Mouse (Mus musculus): ENCODE measurements around the gene Ahdc1. TPM values are rescaled to one million over a fixed set of nuclear protein-coding genes. Genes with fewer than 3 reads are reported as not detected.
A peak's percentile ranks its signal among the peaks of the same experiment; 100 is the strongest.

Gene Ahdc1
- polyA plus RNA-seq, 1 experiment from 2014 or later = 10.5 TPM

DNA sequence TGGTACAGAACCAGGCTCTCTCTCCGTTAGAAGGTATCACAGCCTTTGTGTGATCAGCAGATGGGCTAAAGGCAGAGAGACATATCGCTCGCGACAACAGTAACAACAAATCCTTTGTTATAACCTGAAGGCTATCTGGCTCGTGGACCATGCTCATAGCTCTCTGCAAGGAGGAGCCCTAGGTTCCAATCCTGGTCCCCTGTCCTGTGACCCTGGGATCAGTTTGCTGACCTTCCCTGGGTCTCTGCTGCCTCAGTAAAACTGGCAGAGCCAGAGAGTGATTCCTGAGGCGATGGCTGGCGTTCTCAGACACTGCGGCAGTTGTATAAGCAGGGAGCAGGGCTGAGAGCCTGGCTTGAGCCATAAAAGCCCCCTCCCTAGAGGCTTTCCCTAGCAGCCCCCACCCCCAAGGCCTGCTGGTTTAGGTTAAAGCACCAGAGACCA lies 79.2 kb downstream of the Ahdc1 start:
- DNase-seq (ENCODE audit: low spot score) (no peak), ATAC-seq (ENCODE audit: insufficient number of reproducible peaks, low FRiP score, low TSS enrichment, low read depth) (peak; percentile 37; the same call in 1 of the 2 replicates)
- Histone ChIP-seq H3K4me2 (ENCODE audit: low read depth, severe bottlenecking) (peak overlapping the region; percentile 31; the same call in 1 of the 2 replicates), H3K4me1 (ENCODE audit: control insufficient read depth, insufficient read depth, low read length) (peaks cover 67% of the 10 kb centered on the region), H3K27ac (replicated peaks; ENCODE audit: low read depth, low read length) (peak overlapping the region; percentile 83), H3K4me3 (ENCODE audit: low read depth, low read length) (no peak overlapping the region), H3K36me3 (ENCODE audit: control insufficient read depth, insufficient read depth, low read length) (no peaks in the 10 kb centered on the region), H3K27me3 (ENCODE audit: control insufficient read depth, insufficient read depth, low read length) (no peaks in the 10 kb centered on the region), H3K9me3 (ENCODE audit: control insufficient read depth, low read length) (no peaks in the 10 kb centered on the region), H3K9ac (ENCODE audit: low read length) (peak overlapping the region; percentile 35)
- WGBS = 34% methylated on average over 8 of the region's 8 CpGs

DNA sequence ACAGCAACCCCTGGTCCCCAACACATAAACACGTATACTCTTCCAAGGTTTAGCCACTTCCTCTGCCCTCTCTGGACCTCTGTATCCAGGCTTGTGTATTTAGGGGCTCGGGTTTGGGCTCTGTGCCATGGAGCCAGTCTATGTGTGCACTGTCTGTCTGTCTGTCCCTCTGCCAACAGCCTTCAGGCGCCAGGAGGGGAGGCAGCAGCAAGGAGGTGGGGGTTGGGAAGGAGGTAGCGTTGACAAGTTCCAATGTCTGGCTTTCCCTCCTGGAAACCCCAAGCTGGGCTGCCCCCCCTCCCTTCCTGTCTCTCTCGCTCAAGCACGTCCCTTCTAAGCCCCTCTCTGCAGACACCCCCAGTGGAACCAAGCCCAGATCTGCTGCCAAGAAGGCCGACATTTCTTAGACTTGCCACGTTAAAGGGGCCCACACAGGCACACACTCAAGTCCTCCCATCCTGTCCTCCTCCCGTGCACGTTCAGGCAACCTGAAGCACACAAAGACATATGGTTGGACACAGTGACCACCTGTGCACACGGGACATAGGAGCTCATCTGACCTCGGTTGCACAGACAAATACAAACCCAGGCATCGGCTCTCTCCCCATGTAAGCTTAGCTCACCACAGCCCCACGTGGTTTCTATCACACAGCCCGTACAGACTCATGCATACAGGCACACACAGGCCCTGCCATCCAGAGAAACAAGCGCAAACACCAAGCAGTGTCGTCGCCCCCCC lies 79.8 kb downstream of the Ahdc1 start:
- Histone ChIP-seq H3K4me1 (ENCODE audit: control insufficient read depth, insufficient read depth, low read length) (peaks cover 66% of the 10 kb centered on the region), H3K9me3 (ENCODE audit: control insufficient read depth, low read length) (no peaks in the 10 kb centered on the region), H3K9ac (ENCODE audit: low read length) (peak overlapping the region; percentile 35), H3K27ac (replicated peaks; ENCODE audit: low read depth, low read length) (peak overlapping the region; percentile 83), H3K36me3 (ENCODE audit: control insufficient read depth, insufficient read depth, low read length) (no peaks in the 10 kb centered on the region), H3K27me3 (ENCODE audit: control insufficient read depth, insufficient read depth, low read length) (no peaks in the 10 kb centered on the region), H3K4me3 (ENCODE audit: low read depth, low read length) (no peak overlapping the region), H3K4me2 (ENCODE audit: low read depth, severe bottlenecking) (peak overlapping the region; percentile 31)
- peak; percentile 28; the same call in 1 of the 2 replicates for ATAC-seq (ENCODE audit: insufficient number of reproducible peaks, low FRiP score, low TSS enrichment, low read depth)
- 18% methylated on average over 18 of the region's 18 CpGs for WGBS
- DNase-seq (ENCODE audit: low spot score) = peak; percentile 74

DNA sequence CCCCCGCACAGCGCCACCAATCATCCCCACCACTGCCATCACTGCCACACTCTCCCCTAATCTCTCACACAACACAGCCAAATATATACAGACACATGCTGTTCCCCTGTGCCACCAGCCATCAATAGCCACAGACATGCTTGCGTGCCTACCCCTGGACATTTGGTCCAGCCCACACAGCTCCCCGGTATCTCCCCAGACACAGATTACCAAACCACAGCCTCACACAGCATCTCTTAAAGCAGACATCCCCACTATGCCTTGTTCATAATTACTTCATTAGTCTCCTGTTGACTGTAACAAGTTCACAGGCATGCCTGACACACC lies 80.4 kb downstream of the Ahdc1 start:
- H3K4me1 ChIP-seq (ENCODE audit: control insufficient read depth, insufficient read depth, low read length) = peaks cover 63% of the 10 kb centered on the region
- no peak overlapping the region for H3K4me3 ChIP-seq (ENCODE audit: low read depth, low read length)
- peak overlapping the region; percentile 22; the same call in 1 of the 2 replicates for H3K9ac ChIP-seq (ENCODE audit: low read length)

DNA sequence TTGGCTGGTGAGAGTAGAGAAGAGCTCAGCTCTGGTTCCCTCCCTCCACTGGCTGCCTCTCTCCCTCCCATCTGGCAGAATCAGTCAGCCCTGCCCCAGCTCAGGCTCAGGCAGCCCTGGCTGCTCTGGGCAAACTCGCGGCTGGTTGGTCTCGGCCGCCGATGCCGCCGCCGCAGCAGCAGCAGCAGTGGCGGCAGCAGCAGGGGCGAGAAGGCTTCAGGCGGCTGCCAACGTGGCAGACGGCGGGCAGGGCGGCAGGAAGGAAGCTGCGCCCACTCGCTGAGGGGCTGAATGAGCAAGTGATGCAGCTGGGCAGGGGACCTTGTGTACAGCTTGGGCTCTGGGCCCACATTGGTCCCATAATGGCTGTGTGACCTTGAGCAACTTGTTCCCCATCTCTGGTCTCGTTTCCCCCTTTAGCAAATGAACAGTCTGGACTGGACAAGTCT lies 81.4 kb downstream of the Ahdc1 start:
- Histone ChIP-seq H3K27me3 (ENCODE audit: control insufficient read depth, insufficient read depth, low read length) (no peaks in the 10 kb centered on the region), H3K4me3 (ENCODE audit: low read depth, low read length) (no peak overlapping the region), H3K27ac (replicated peaks; ENCODE audit: low read depth, low read length) (peak overlapping the region; percentile 68), H3K36me3 (ENCODE audit: control insufficient read depth, insufficient read depth, low read length) (no peaks in the 10 kb centered on the region), H3K4me2 (ENCODE audit: low read depth, severe bottlenecking) (peak overlapping the region; percentile 33), H3K4me1 (ENCODE audit: control insufficient read depth, insufficient read depth, low read length) (peaks cover 62% of the 10 kb centered on the region), H3K9me3 (ENCODE audit: control insufficient read depth, low read length) (no peaks in the 10 kb centered on the region), H3K9ac (ENCODE audit: low read length) (peak overlapping the region; percentile 50; the same call in 1 of the 2 replicates)
- DNase-seq (ENCODE audit: low spot score) (peak; percentile 65), ATAC-seq (ENCODE audit: insufficient number of reproducible peaks, low FRiP score, low TSS enrichment, low read depth) (no peak)
- WGBS = 7% methylated on average over 18 of the region's 18 CpGs

More for the DNA sequence above, 80.4 kb downstream of the Ahdc1 start:
- no peak for DNase-seq (ENCODE audit: low spot score)
- no peaks in the 10 kb centered on the region for H3K27me3 ChIP-seq (ENCODE audit: control insufficient read depth, insufficient read depth, low read length)
- peak overlapping the region; percentile 31; the same call in 1 of the 2 replicates for H3K4me2 ChIP-seq (ENCODE audit: low read depth, severe bottlenecking)
- H3K9me3 ChIP-seq (ENCODE audit: control insufficient read depth, low read length) = no peaks in the 10 kb centered on the region
- H3K36me3 ChIP-seq (ENCODE audit: control insufficient read depth, insufficient read depth, low read length) = no peaks in the 10 kb centered on the region
- H3K27ac ChIP-seq (replicated peaks; ENCODE audit: low read depth, low read length) = peak overlapping the region; percentile 83
- 69% methylated on average over 4 of the region's 4 CpGs for WGBS
- ATAC-seq (ENCODE audit: insufficient number of reproducible peaks, low FRiP score, low TSS enrichment, low read depth) = no peak

DNA sequence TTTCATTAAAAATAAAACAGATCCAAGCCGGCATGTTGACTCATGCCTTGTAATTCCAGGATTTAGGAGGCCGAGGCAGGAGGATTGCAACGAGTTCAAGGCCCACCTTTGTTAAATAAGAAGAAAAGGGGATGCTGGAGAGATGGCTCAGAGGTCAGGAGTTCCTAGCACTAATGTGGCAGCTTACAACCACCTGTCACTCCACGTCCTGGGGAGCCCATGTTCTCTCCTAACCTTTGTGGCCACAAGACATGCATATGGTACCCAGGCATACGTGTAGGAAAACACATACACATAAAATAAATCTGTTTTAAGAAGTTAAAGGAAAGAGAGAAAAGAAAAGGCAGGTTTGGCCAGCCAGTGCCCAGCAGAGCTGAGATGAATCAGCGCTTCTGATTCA lies 82.0 kb downstream of the Ahdc1 start:
- no peak overlapping the region for H3K9ac ChIP-seq (ENCODE audit: low read length)
- H3K36me3 ChIP-seq (ENCODE audit: control insufficient read depth, insufficient read depth, low read length) = no peaks in the 10 kb centered on the region
- no peak overlapping the region for H3K4me3 ChIP-seq (ENCODE audit: low read depth, low read length)
- peaks cover 57% of the 10 kb centered on the region for H3K4me1 ChIP-seq (ENCODE audit: control insufficient read depth, insufficient read depth, low read length)
- peak overlapping the region; percentile 36; the same call in 1 of the 2 replicates for H3K27ac ChIP-seq (replicated peaks; ENCODE audit: low read depth, low read length)
- 56% methylated on average over 6 of the region's 6 CpGs for WGBS
- no peaks in the 10 kb centered on the region for H3K9me3 ChIP-seq (ENCODE audit: control insufficient read depth, low read length)
- ATAC-seq (ENCODE audit: insufficient number of reproducible peaks, low FRiP score, low TSS enrichment, low read depth) = no peak
- H3K27me3 ChIP-seq (ENCODE audit: control insufficient read depth, insufficient read depth, low read length) = no peaks in the 10 kb centered on the region
- no peak for DNase-seq (ENCODE audit: low spot score)
- H3K4me2 ChIP-seq (ENCODE audit: low read depth, severe bottlenecking) = no peak overlapping the region

DNA sequence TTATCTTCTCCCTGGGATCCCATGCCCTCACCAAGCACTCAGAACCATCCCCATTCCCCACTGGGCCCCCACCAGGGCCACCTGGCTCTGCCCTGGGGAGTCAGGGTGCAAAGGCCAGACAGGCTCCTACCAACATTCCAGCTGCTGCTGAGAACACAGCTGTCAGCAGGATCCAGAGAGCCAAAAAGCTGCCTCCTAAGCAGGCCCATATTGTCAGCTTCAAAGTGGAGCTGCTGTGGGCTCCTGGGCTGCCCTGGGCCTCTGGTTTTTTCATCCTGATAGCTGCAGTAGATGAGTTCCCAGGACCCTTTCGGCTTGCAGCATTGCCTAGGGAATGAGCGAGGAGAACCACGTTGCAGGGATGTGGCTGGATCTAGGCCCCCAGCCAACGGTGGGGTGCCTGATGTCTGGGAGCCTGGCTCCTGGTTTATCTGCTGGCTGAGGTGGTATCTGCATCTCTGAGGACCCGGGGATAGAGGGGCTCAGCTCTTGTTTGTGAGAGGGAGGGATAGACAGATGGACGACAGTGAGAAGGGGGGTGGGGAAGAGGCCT lies 82.5 kb downstream of the Ahdc1 start:
- Histone ChIP-seq H3K4me2 (ENCODE audit: low read depth, severe bottlenecking) (no peak overlapping the region), H3K4me3 (ENCODE audit: low read depth, low read length) (no peak overlapping the region), H3K9me3 (ENCODE audit: control insufficient read depth, low read length) (no peaks in the 10 kb centered on the region), H3K27me3 (ENCODE audit: control insufficient read depth, insufficient read depth, low read length) (no peaks in the 10 kb centered on the region), H3K9ac (ENCODE audit: low read length) (peak overlapping the region; percentile 51), H3K36me3 (ENCODE audit: control insufficient read depth, insufficient read depth, low read length) (no peaks in the 10 kb centered on the region), H3K4me1 (ENCODE audit: control insufficient read depth, insufficient read depth, low read length) (peaks cover 57% of the 10 kb centered on the region), H3K27ac (replicated peaks; ENCODE audit: low read depth, low read length) (peak overlapping the region; percentile 36)
- DNase-seq (ENCODE audit: low spot score) (peak; percentile 50), ATAC-seq (ENCODE audit: insufficient number of reproducible peaks, low FRiP score, low TSS enrichment, low read depth) (no peak)
- 14% methylated on average over 6 of the region's 6 CpGs for WGBS

DNA sequence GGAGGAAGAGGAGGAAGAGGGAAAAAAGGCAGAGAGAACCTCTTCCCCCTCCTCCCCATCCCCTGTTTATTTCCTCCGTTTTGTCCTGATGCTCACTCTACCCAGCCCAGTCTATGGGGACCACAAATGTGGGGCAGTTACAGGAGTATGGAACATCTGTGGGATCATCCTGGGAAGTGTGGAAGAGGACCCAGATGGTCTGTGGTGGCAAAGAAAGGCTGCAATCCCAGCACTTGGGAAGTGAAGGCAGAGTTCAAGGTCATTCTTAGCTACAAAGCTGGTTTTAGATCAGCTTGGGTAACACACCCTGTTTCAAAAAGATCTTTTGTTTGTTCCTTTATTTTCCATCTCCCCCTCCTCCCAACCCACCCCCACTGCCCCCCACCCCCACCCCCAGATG lies 83.2 kb downstream of the Ahdc1 start:
- 50% methylated on average over 1 of the region's 1 CpGs for WGBS
- Histone ChIP-seq H3K27ac (replicated peaks; ENCODE audit: low read depth, low read length) (no peak overlapping the region), H3K4me1 (ENCODE audit: control insufficient read depth, insufficient read depth, low read length) (peaks cover 57% of the 10 kb centered on the region), H3K4me2 (ENCODE audit: low read depth, severe bottlenecking) (no peak overlapping the region), H3K9ac (ENCODE audit: low read length) (0 out of 2 replicates have a peak overlapping the region, but pooled peaks have one; percentile 7), H3K36me3 (ENCODE audit: control insufficient read depth, insufficient read depth, low read length) (no peaks in the 10 kb centered on the region), H3K27me3 (ENCODE audit: control insufficient read depth, insufficient read depth, low read length) (no peaks in the 10 kb centered on the region), H3K9me3 (ENCODE audit: control insufficient read depth, low read length) (no peaks in the 10 kb centered on the region), H3K4me3 (ENCODE audit: low read depth, low read length) (no peak overlapping the region)
- DNase-seq (ENCODE audit: low spot score) (no peak), ATAC-seq (ENCODE audit: insufficient number of reproducible peaks, low FRiP score, low TSS enrichment, low read depth) (no peak)

DNA sequence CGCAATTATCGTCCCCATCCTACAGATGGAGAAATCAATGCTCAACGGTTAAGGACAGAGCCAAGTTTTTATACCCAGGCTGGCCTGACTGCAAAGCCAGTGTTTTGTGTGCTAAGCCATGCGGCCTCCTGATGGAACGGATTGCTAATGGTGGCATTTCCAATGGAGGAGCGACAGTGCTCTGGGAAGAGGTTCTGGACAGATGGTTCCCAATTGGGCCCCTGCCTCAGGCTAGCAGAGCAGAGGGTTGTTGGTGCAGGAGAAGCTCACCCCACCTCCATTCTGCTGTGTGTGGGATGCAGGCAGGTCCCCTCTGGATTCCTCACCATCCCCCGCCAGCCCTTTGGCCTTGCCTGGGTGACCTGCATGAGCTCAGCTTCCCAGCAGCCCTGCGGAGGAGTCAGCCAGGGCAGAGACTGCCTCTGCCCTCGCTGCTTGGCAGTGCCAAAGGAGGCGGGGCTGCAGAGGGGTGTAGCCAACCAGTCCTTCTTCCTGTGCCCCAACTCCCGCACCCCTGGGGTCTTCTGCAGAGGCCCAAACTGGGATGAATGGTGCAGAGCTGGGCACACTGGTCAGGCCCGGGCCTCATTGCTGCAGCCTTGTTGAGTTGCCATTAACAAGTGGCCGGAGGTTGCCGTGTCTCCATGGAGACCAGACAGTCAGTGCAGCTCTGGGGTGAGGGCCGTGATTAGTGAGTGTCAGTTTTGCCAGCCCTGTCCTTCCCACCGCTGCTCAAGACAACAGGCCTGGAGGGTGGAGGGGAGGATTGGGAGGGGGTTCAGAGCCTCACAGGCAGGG lies 84.1 kb downstream of the Ahdc1 start:
- 35% methylated on average over 16 of the region's 16 CpGs for WGBS
- H3K4me1 ChIP-seq (ENCODE audit: control insufficient read depth, insufficient read depth, low read length) = peaks cover 48% of the 10 kb centered on the region
- peak overlapping the region; percentile 51; the same call in 1 of the 2 replicates for H3K27ac ChIP-seq (replicated peaks; ENCODE audit: low read depth, low read length)
- H3K4me2 ChIP-seq (ENCODE audit: low read depth, severe bottlenecking) = peak overlapping the region; percentile 22; the same call in 1 of the 2 replicates
- DNase-seq (ENCODE audit: low spot score) (peak; percentile 58), ATAC-seq (ENCODE audit: insufficient number of reproducible peaks, low FRiP score, low TSS enrichment, low read depth) (0 out of 2 replicates have a peak, but pooled peaks have one; percentile 29)
- H3K4me3 ChIP-seq (ENCODE audit: low read depth, low read length) = no peak overlapping the region; the same call in 1 of the 2 replicates
- H3K27me3 ChIP-seq (ENCODE audit: control insufficient read depth, insufficient read depth, low read length) = no peaks in the 10 kb centered on the region
- H3K9me3 ChIP-seq (ENCODE audit: control insufficient read depth, low read length) = no peaks in the 10 kb centered on the region
- no peaks in the 10 kb centered on the region for H3K36me3 ChIP-seq (ENCODE audit: control insufficient read depth, insufficient read depth, low read length)
- no peak overlapping the region for H3K9ac ChIP-seq (ENCODE audit: low read length)

Measured in limb, embryonic 11.5 days (tissue).